Mouse (Mus musculus): Measurements from ENCODE around the gene Krt82. TPM values are rescaled to one million over a fixed set of nuclear protein-coding genes. Genes with fewer than 3 reads are reported as not detected.

Gene Krt82
- polyA plus RNA-seq (2021; fragmentation: Nextera tagmentation), result not detected in 2 replicates
- long read RNA-seq, experiment 1, result 0 reads
- long read RNA-seq, experiment 2, result 0 reads

GRCm38 (mm10) chr15:101550567-101550966, at the start of gene Krt82:
TSS of gene Krt82 (minus strand) at chr15:101550667.

GRCm38 (mm10) chr15:101573796-101574345, 23.4 kb upstream of the Krt82 start, which contains the start of gene Krt75:
TSS of gene Krt75 (minus strand) at chr15:101573904.

GRCm38 (mm10) chr15:101562850-101563249, 12.4 kb upstream of the Krt82 start, which contains the start of gene Krt90:
TSS of gene Krt90 (minus strand) at chr15:101562950.

GRCm38 (mm10) chr15:101532720-101533119, 17.7 kb downstream of the Krt82 start, which contains the start of gene Krt84:
TSS of gene Krt84 (minus strand) at chr15:101532820.

GRCm38 (mm10) chr15:101517161-101517560, 33.3 kb downstream of the Krt82 start, which contains the start of gene Gm49425:
TSS of gene Gm49425 (minus strand) at chr15:101517261.

GRCm38 (mm10) chr15:101491431-101491830, 59.0 kb downstream of the Krt82 start, which contains the start of gene Krt83:
TSS of gene Krt83 (minus strand) at chr15:101491512.

Other genes starting within 250 kb of the Krt82 start
- gene Krt80, start 180.5 kb downstream of the Krt82 start, polyA plus RNA-seq (2021; fragmentation: Nextera tagmentation), result 0.85 and 2.8 TPM in 2 replicates
- 0.04 TPM in 1 of 2 replicates, not detected in the other for gene Krt7, start 139.6 kb downstream of the Krt82 start, polyA plus RNA-seq (2021; fragmentation: Nextera tagmentation)
- 0.09 TPM in 1 of 2 replicates, not detected in the other for gene Krt87, start 111.9 kb downstream of the Krt82 start, polyA plus RNA-seq (2021; fragmentation: Nextera tagmentation)
- not detected in 2 replicates for gene Krt88, start 102.9 kb downstream of the Krt82 start, polyA plus RNA-seq (2021; fragmentation: Nextera tagmentation)
- not detected in 2 replicates for gene Krt81, start 86.9 kb downstream of the Krt82 start, polyA plus RNA-seq (2021; fragmentation: Nextera tagmentation)
- not detected in 2 replicates for gene Krt86, start 77.2 kb downstream of the Krt82 start, polyA plus RNA-seq (2021; fragmentation: Nextera tagmentation)
- gene Krt83, start 59.2 kb downstream of the Krt82 start, polyA plus RNA-seq (2021; fragmentation: Nextera tagmentation), result not detected in 2 replicates
- not detected in 2 replicates for gene Gm49425, start 33.4 kb downstream of the Krt82 start, polyA plus RNA-seq (2021; fragmentation: Nextera tagmentation)
- gene Krt84, start 17.8 kb downstream of the Krt82 start, polyA plus RNA-seq (2021; fragmentation: Nextera tagmentation), result not detected in 2 replicates
- not detected in 2 replicates for gene Krt90, start 12.3 kb upstream of the Krt82 start, polyA plus RNA-seq (2021; fragmentation: Nextera tagmentation)
- not detected in 2 replicates for gene Krt75, start 23.2 kb upstream of the Krt82 start, polyA plus RNA-seq (2021; fragmentation: Nextera tagmentation)
- gene Gm5414, start 77.5 kb upstream of the Krt82 start, polyA plus RNA-seq (2021; fragmentation: Nextera tagmentation), result not detected in 2 replicates
- gene Gm5478, start 96.7 kb upstream of the Krt82 start, polyA plus RNA-seq (2021; fragmentation: Nextera tagmentation), result not detected in 2 replicates
- not detected in 2 replicates for gene Krt6b, start 129.6 kb upstream of the Krt82 start, polyA plus RNA-seq (2021; fragmentation: Nextera tagmentation)
- gene Krt6a, start 143.6 kb upstream of the Krt82 start, polyA plus RNA-seq (2021; fragmentation: Nextera tagmentation), result not detected in 2 replicates
- gene Krt5, start 162.2 kb upstream of the Krt82 start, polyA plus RNA-seq (2021; fragmentation: Nextera tagmentation), result not detected in 2 replicates
- gene Krt71, start 192.4 kb upstream of the Krt82 start, polyA plus RNA-seq (2021; fragmentation: Nextera tagmentation), result not detected in 2 replicates
- not detected in 2 replicates for gene Krt72, start 235.8 kb upstream of the Krt82 start, polyA plus RNA-seq (2021; fragmentation: Nextera tagmentation)

Data from left cerebral cortex, adult 6 months (tissue).